Mouse (Mus musculus) spleen, embryonic (tissue): ENCODE data around the gene Brinp2.

Source experiments
- CTCF ChIA-PET: fragments of 350-600 bp; sonication (Branson Sonifier 250); formaldehyde crosslinking; loops from one replicate; lab custom pipeline; 2022; lab: Charles Lee

Brinp2 gene

DNA sequence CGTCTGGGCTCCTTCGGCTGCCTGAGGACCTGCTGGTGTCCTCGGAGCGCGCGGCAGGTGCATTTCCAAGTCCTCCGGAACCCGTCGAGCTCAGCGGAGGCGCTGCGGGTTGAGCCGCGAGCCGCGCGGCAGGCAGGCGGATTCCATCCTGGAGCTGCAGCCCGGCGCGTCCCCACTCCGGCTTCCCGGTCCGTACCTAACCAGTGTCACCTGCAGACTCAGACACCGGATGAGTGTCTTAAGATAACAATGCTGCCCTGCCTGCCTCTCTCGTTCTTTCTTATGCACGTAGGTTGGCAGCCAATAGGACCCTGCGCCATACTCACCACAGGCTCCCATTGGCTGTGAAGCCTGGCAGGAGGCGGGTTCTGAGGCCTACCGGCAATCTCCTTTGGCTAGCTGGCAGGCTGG is at the start of gene Brinp2:
Brinp2 (minus strand) TSS at position 276 of the 411 bp plus-strand sequence.
- CTCF ChIA-PET: no interaction called here

DNA sequence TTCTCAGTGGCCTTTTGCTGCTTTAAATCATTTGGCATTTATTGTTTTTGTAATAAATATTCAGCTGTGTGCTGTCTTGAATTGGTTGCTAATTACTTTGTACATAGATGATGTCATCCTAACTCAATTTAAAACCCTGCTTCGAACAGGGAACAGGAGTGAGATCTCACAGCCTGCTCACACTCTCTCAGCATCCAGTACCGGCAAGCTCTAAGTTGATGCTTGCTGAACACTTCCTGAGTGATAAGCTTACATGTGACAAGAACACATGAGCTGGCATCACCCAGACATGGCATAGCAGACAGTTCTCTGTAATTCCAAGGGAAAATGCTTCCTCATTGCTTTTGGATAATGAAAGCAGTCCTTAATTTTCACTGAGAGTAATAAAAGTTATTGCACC is 44.8 kb upstream of the Brinp2 start:
- CTCF ChIA-PET: no interaction called here

DNA sequence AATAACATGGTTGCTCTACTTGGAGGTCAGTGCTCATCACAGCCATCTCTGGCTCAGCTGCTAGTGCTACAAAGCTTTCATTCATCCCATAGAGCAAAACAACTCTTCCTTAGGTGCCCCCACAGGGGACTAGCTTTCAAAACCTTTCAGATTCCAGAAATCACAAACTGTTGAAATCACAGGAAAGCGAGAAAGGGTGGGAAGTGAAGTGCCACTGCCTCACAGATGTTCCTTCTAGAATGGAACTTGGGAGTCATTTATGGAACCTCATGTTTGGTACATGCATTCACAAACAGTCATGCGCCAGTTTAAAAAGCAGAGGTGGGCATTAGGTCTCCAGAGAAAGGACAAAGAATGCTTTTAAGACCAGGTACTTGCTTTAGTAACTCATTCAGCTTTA is 40.9 kb upstream of the Brinp2 start:
- CTCF ChIA-PET: no interaction called here

DNA sequence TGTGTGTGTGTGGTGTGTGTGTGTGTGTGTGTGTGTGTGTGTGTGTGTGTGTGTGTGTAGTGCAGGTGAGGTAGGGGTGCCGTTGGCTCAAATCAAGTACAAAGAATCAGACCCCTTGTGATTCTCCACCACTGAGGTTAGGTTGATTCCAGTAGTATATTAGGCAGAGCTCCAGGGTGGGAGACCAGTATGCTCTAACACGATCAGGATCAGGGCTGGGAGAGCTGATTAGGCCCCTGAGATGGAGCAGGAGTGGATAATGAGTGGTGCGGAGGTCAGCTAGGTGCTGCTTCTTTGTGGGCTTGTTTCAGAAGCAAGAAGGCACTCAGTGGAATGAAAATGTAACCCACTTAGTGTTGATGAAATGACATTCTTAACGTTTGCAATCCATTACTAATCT is 34.6 kb upstream of the Brinp2 start:
- CTCF ChIA-PET: no interaction called here

DNA sequence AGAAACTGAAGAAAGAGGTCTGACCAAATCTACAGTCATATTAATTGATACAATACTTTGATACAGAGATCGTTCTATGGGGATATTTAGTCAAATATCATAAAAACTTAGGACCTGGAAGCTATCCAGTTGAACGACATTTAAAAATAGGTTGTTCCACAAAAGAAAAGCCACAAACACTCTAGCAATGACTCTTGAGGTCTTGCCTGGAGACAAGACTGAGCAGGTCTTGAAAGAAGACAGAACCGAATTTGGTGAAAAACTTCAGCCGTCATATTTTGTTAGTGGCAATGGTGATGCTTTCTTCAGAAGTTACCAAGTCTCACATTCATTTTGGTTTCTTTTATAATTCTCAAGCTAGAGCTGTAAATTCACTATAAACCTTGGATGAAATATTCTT is 32.9 kb upstream of the Brinp2 start:
- CTCF ChIA-PET: no interaction called here

DNA sequence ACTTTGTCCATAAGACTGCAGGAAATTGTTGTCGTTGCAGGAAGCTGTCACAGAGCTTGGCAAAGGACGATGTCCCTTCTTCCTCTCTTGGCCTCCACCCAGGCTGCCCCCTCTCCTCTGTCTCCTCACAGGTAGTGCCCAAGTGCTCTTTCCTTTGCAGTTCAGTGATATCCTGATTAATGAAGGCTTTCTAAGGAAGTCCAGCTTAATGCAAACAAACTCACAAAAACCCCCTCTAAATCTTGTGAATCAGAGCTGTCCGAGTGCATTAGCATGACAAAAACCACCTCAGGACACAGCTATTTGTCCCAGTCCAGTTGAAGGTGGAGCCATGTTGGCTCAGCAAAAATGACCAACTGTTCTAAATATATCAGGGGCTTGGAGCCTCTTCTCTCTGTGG is 30.7 kb upstream of the Brinp2 start:
- CTCF ChIA-PET: no interaction called here

DNA sequence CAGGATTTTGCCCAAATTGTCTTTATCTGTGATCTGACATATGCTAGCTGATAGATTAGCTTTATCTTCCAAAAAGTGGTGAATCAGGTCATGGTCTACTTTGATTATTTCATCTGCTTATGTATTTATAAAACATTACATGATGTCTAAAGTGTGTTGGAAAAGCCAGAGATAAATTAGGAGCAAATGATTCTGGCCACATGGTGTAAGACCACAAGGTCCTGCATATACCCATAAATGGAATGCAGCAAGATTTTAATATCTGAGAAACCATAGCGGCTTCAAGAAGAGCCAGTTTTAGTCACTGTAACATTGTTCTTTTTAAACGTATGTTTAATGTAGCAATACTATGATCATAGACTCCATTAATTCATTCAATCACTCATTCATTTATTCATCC is 29.2 kb upstream of the Brinp2 start:
- CTCF ChIA-PET: no interaction called here

DNA sequence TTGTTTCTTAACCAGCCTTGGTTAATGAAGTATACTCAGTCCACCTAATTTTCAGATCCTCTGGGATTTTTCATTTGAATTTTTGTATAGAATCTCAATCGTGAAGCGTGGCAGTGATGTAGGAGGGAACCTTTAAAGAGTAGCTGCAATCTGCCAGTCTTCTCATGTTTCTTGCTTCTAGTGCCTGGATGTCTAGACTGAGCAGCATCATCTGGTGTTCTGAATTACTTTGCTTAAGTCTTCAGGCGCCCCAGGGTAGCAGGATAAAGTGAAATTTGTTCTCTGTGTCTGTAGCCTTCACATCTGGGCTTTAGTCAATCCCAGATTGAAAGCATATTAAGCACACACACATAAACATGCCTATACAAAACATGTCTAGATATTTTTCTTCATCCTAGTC is 27.1 kb upstream of the Brinp2 start:
- CTCF ChIA-PET: no interaction called here

DNA sequence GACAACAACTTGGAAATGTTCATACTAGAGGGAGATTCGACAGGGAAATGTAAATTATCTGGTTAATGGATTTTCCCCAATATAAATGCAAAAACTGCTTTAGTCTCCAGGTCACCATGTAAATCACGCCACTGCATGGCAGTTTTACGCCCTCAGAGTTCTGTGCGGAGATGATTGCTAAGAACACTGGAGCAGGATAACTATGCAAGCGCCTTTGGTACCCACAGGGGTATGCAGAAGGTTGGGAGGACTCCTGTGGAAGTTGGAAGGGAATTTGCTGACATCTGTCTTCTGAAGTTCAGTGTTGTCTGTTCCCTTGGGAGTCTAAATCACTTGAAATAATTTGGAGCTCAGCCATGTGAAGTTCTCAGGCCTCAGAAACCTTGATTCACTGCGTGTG is 26.2 kb upstream of the Brinp2 start:
- CTCF ChIA-PET: no interaction called here

DNA sequence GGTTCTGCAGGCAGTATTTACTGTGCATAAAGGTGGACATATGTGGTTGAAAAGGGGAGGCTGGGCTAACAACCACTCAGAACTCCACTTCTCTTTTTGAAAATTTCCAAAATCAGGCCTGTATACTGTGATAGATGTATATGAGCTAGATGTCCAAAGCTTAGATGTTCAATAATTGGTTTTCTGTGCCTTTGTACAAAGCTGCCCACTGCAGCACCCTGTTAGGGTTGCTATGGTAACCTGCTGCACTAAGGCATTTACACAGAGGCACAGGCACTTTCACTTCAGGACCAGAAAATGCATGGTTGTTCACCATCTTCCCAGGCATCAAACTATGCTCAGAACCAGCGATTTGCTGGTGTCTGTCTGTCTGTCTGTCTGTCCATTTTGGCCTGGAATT is 8.3 kb upstream of the Brinp2 start:
- CTCF ChIA-PET: no interaction called here

DNA sequence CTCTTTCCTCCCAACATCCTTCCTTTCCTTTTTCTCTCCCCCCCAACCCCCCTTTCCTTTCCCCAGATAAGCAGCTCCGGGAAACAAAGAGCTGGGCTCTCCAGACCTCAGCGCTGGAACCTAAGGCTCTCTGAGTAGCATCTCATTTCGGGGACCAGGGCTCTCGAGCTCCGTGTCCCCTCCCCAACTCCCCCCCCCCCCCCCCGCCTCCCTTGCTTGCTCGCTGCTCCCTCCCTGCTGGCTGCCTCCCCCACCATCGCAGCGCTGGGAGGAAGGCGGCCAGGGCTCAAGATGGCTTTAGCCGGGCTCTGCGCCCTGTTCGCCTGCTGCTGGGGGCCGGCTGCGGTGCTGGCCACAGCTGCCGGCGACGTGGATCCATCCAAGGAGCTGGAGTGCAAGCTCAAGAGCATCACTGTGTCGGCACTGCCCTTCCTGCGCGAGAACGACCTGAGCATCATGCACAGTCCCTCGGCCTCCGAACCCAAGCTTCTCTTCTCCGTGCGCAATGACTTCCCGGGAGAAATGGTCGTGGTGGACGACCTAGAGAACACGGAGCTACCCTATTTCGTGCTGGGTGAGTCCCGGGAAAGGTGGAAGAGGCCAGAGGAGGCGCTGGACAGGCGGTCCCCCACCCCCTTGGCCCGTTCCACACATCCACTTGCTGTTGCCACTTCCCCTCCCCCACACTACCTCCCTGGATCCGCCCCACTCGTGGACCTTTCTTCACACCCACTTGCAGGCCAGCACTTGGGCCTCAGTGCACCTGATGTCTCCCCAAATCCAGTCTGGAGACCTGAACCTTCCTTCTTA is 6.4 kb upstream of the Brinp2 start:
- CTCF ChIA-PET: no interaction called here

DNA sequence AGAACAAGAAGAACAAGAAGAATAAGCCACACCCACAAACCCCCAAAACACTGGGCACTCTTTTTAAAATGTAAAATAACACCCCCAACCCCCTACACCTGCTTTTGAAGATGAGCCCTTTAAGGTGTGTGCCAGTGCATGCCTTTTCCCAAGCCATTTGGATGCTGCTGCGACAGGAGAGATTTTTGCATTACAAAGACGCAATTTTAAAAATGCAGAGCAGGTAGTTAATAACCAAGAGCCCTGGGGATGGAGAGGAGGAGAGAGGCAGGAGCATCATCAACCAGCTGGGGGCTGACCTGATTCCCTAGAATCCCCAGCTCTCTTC is 5.8 kb upstream of the Brinp2 start, which contains the start of gene Astn1:
Astn1 (plus strand) TSS at position 310 of the 328 bp plus-strand sequence.
- CTCF ChIA-PET: no interaction called here

DNA sequence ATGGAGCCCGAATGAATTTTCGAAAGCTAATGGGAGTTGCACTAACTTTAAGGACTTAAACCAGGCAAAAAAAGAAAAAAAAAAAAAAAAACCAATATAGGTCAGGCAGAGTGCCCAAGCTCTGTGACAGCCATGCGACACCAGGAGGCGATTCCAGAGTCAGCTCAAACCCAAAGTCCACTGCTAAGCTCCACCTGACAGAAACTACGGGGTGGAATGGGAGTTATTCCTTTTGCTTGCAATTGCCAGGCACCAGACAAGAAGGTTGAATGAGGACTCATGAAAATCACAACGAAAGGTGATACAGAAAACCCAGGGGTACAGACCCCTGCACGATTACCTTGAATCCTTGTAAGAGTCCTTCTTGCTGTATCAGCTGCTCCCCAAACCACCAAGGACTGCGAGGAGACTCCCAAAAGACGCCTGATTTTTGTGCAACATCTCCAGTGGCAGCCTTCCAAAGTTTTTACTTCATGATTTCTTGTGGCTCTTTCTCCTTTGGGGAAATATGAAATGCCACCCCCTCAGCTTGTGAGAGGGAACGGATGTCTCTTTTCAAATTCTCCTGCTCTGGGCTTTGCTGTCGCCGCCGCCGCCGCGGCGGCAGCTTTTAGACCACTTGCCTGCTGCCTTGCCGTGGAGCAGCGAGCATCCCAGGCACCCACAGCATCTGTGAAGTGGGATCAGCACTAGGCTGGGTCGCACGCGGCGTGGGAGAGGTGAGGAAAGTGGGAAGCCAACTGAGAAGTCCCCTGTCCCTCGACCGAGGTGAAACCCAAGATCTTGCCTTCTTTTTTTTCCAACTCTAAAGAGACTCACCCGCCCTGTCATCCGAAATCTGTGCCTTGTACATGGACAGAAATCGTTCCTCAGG is 712 bp downstream of the Brinp2 start:
- CTCF ChIA-PET: no interaction called here

DNA sequence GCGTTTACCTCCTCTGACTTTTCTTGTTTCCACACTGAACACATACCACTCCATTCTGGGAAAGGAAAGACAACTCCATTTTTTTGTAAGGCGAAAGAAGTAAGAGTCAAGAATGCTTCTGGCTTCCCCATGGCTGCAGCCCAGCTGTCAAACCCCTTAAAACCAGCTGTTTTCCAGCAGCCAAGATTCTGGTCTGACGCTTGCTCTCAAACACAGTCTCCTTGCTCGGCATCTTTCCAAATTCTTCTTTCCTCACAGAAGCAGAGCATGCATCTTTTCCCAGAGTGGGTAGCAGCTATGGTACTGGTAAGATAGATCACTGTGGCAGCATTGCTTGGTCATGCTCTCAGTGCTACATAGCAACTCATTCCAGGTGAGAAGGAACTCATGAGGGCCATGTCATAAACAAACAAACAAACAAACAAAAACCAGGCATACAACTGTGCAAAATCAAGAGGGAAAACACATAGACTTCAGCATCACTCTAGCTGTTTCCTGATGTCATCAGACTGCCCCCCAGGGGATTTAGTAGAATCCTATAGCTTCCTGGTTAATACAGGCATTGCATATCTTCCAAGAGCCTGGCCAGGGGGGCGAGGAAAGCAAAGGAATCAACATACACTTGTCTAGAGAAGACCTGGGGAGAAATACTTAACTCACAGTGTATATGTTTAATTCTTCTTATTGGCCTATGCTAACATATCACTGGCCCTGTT is 2.3 kb downstream of the Brinp2 start:
- CTCF ChIA-PET: no interaction called here

DNA sequence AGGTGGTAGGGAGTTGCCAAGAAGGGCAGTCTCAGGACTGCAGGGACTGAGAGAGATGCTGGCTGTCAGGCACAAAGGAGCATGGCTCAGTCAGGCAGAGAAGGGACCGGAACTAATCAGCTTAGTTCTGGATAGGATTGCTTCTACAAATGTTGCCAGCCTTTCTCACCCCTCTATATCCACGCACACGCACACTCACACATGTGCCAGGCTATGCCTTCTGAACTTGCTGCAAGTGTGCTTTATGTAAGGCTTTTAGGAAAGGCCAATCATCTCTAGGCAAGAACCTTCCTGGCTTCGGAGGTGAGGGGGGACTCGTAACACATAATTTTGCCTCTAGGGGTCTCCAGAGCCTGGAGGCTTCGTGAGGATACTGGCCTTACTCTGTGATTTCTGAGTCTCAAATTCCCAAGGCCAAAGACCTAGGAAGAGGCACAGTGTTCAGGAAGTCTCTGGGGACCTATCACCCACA is 12.8 kb downstream of the Brinp2 start:
- CTCF ChIA-PET: no interaction called here

DNA sequence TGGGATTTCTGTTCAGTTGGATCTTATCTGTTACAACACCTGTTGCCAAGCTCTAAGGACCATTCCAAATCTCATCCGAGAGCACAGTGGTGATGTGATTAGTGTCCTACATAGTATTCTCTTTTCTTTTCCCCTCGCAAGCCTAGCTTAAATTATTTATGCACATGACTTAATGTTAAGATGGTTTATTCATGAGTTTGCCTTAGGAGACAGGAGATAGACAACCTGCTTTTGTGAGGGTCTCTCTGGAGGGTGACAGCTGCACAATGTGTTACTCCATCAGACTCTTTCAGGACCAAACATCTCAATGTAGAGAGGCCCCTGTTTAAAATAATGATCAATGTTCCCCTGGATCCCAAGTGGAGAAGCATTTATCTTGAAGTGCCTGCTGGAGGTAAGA is 27.3 kb downstream of the Brinp2 start:
- CTCF ChIA-PET: no interaction called here

DNA sequence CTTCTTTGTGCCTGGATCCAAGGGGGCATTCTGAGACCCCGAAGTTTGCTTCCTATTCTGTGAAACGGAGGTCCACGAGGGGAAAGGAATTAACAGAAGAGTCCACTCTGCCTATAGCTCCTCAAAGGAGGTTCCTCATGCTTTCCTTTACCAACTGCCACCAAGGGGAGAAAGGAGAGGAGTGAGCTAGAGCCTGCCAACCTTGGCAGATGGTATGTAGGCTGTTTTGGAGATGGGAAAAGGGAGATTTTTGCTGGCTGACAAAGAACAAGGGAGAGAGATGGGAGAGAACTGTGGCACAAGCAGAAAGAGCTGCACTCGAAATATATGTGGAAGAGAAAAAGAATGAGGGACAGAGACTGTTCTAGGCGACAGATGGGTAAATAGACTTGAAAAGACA is 28.0 kb downstream of the Brinp2 start:
- CTCF ChIA-PET: no interaction called here

DNA sequence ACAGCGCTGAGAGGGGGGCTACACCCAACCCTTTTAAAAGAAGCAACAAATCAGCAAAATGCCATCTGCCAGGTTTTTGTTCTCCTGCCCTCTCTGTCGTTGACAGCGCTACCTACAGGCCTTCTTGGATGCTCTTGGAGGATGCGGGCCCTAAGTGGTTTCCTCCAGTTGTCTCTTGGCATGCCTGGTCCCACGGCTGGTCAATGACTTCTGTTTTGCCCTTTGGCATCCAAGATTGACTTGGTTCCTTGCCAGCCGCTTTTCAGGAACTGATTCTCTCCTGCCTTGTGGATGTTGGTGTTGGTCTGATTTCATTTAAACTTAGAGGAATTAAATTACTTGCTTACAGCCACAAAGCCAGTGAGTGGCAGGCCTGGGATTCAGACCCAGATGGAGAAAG is 32.8 kb downstream of the Brinp2 start:
- CTCF ChIA-PET: no interaction called here

DNA sequence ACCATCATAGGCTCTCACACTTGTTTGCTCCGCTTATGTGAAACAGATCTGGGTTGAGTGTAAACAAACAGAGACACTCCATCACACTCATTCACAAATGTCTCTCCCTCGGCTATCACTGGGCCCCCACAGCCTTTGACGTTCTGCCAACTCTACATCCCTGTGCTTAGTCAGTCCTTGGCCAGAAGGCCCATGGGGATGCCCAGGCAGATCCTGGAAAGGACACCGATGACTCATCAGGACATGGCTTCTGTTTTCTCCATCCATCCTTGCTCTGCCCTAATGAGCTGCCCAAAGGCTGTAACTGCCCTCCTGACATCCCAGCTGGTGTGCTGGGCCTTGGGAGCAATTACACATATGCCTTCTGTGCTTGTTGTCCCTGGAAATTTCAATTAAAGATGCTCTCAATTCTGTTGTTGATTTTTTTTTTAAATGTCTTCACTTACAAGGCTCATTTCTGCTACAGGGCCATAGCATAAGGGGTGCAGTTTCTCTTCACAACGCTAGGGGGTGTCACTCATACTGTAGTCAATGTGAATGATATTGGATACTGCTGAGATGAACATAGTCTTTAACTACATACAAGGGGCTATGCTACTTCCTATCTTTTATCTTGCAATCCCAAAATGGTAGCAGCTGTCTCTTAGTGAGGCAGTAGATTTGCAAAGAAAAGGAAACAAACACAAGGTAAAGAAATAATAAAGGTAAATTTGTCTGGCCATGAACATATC is 45.5 kb downstream of the Brinp2 start:
- CTCF ChIA-PET: interaction anchor here (0.6 kb wide), 1 partner anchor 38 kb away, joined by 3 read pairs; no protein-coding TSS in a partner anchor

DNA sequence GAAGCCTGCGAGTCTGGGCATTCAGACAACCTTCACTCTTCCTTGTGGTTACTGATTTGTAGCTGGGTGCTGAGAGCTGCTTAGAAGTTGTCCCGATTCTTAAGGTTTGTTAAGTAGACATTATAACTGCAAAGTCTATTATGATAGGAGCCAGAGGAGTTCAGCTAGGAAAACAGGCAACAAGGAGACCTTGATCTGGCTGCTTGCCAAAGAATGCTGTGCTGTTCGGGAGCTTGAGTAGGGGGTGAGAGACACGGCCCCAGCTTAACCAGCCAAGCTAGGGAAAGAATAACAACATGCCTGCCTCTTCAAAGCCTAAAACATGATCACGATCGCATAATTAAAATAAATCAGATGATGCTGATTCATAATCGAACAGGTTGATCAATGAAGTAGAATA is 59.1 kb downstream of the Brinp2 start:
- CTCF ChIA-PET: no interaction called here

DNA sequence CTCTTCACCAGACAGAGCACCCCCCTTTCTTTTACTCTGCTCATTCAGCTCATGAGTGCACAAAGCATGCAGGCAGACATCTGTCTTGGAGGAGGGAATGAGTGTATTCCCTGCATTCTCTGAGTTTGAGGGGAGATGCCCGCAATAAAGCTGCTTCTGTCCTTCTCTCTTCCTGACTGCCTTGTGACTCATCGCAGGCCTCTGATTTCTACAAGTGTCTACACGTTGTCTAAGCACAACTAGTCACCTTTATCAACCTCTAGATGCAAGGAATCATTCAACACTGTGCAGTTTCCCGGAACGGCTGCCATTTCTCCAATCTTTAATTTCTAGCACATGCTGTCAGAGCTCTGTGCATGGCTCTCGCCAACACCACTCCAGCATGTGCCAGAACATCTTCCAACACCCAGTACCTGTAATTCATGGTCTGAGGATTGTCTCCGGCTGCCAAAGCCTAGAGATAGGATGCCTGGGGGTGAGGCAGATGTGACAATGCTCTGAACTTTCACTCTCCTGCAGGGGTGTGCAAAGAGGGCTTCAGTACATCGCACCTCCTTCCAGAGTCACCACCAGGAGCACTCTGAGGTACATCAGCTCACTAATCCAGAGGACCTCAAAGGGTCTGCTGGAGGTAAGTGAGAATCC is 59.7 kb downstream of the Brinp2 start:
- CTCF ChIA-PET: no interaction called here
